Mouse (Mus musculus) embryonic fibroblast, embryonic 13.5 days (primary cell): Measurements from ENCODE around the gene Lhx5.

Source experiments
- CTCF ChIP-seq: IDR thresholded peaks from 2 replicates; pipeline ENCODE4 v1.5.1; 2011; ENCODE audit warnings: mild to moderate bottlenecking, control low read depth, low read length, moderate library complexity, borderline replicate concordance; ENCODE audit not compliant: insufficient read depth
- POLR2A ChIP-seq: IDR thresholded peaks from 2 replicates; pipeline ENCODE4 v1.6.1; 2011; ENCODE audit warnings: low read depth, mild to moderate bottlenecking, control low read depth, low read length, moderate library complexity

GRCm38 (mm10) chr5:120476296-120476695, 44.8 kb downstream of the Lhx5 start, which contains the start of gene Sds:
- TF ChIP-seq POLR2A: no peak
- no peak for TF ChIP-seq CTCF
